Mouse (Mus musculus) embryonic facial prominence, embryonic 12.5 days (tissue): ENCODE data around the gene Ctnna2. TPM values are rescaled to one million over a fixed set of nuclear protein-coding genes. Genes with fewer than 3 reads are reported as not detected.

Experiments
- ATAC-seq: fragments of 200-750 bp; cut with Nextera tagmentation; 2 replicates; pipeline ENCODE4 v1.8.0; 2017; ENCODE audit not compliant: insufficient number of reproducible peaks, insufficient read depth, low FRiP score, low TSS enrichment
- H3K27ac ChIP-seq: fragments of 300-500 bp; sonication (generic); 2 replicates; pipeline ENCODE4 v1.5.1; 2016; ENCODE audit warnings: mild to moderate bottlenecking
- H3K27me3 ChIP-seq: fragments of 300-500 bp; sonication (generic); 2 replicates; pipeline ENCODE4 v1.6.1; 2016; ENCODE audit warnings: mild to moderate bottlenecking, moderate library complexity
- H3K36me3 ChIP-seq: fragments of 300-500 bp; sonication (generic); 2 replicates; pipeline ENCODE4 v1.6.1; 2016; ENCODE audit warnings: mild to moderate bottlenecking
- H3K4me1 ChIP-seq: fragments of 300-500 bp; sonication (generic); 2 replicates; pipeline ENCODE4 v1.6.1; 2016
- H3K4me2 ChIP-seq: fragments of 300-500 bp; sonication (generic); replicated peaks from 2 replicates; pipeline ENCODE4 v1.6.1; 2016; ENCODE audit warnings: mild to moderate bottlenecking, moderate library complexity
- H3K4me3 ChIP-seq: fragments of 300-500 bp; sonication (generic); 2 replicates; pipeline ENCODE4 v1.5.1; 2016; ENCODE audit warnings: mild to moderate bottlenecking
- H3K9ac ChIP-seq: fragments of 300-500 bp; sonication (generic); 2 replicates; pipeline ENCODE4 v1.6.1; 2016; ENCODE audit warnings: mild to moderate bottlenecking, moderate library complexity
- H3K9me3 ChIP-seq: fragments of 300-500 bp; sonication (generic); 2 replicates; pipeline ENCODE4 v1.6.1; 2016; ENCODE audit warnings: mild to moderate bottlenecking, moderate library complexity
- WGBS: fragments of 180-500 bp; shearing (Covaris S2); methylation state at CpG from one replicate; pipeline ENCODE4 v1.1.7; 2016; 5-methylcytosine and 5-hydroxymethylcytosine counted together
- polyA plus RNA-seq: library from polyadenylated mRNA; unstranded; fragments of >200 nt; fragmentation: Nextera tagmentation; extraction: Ambion mirVana; gene quantifications from 2 replicates; pipeline ENCODE4 v1.2.1, GENCODE M21; 2016

The Ctnna2 gene
- polyA plus RNA-seq, 1 experiment from 2014 or later: 16.8 TPM

GRCm38 (mm10) chr6:76977817-76978216, 1001.7 kb downstream of the Ctnna2 start:
- no peak for ATAC-seq
- H3K9ac ChIP-seq: no peak overlapping the region
- no peak overlapping the region for H3K4me3 ChIP-seq
- 20% methylated on average over 3 of the region's 3 CpGs for WGBS
- no peaks in the 10 kb centered on the region for H3K4me1 ChIP-seq
- no peaks in the 10 kb centered on the region for H3K27me3 ChIP-seq
- no peaks in the 10 kb centered on the region for H3K9me3 ChIP-seq
- no peak overlapping the region for H3K4me2 ChIP-seq
- H3K27ac ChIP-seq: no peak overlapping the region
- no peaks in the 10 kb centered on the region for H3K36me3 ChIP-seq

GRCm38 (mm10) chr6:76974297-76974696, 1005.2 kb downstream of the Ctnna2 start:
- Histone ChIP-seq H3K4me1 (no peaks in the 10 kb centered on the region), H3K36me3 (no peaks in the 10 kb centered on the region), H3K27ac (no peak overlapping the region), H3K9me3 (no peaks in the 10 kb centered on the region), H3K4me3 (no peak overlapping the region), H3K4me2 (no peak overlapping the region), H3K9ac (no peak overlapping the region), H3K27me3 (no peaks in the 10 kb centered on the region)
- 72% methylated on average over 1 of the region's 1 CpGs for WGBS
- no peak for ATAC-seq

GRCm38 (mm10) chr6:76964998-76965432, 1014.5 kb downstream of the Ctnna2 start:
- WGBS: 72% methylated on average over 5 of the region's 5 CpGs

GRCm38 (mm10) chr6:76908086-76908485, 1071.4 kb downstream of the Ctnna2 start:
- H3K27me3 ChIP-seq: no peaks in the 10 kb centered on the region
- H3K4me3 ChIP-seq: no peak overlapping the region
- H3K4me1 ChIP-seq: no peaks in the 10 kb centered on the region
- H3K27ac ChIP-seq: no peak overlapping the region
- no peaks in the 10 kb centered on the region for H3K36me3 ChIP-seq
- ATAC-seq: no peak
- no peak overlapping the region for H3K4me2 ChIP-seq
- WGBS: 73% methylated on average over 4 of the region's 4 CpGs
- no peak overlapping the region for H3K9ac ChIP-seq
- H3K9me3 ChIP-seq: no peaks in the 10 kb centered on the region

More at GRCm38 (mm10) chr6:76964998-76965432, 1014.5 kb downstream of the Ctnna2 start:
- ATAC-seq: no peak
- Histone ChIP-seq H3K27ac (no peak overlapping the region), H3K4me3 (no peak overlapping the region), H3K4me2 (no peak overlapping the region), H3K9me3 (no peaks in the 10 kb centered on the region), H3K27me3 (no peaks in the 10 kb centered on the region), H3K36me3 (no peaks in the 10 kb centered on the region), H3K9ac (no peak overlapping the region), H3K4me1 (no peaks in the 10 kb centered on the region)

- H3K9ac ChIP-seq: no peak overlapping the region
- no peak overlapping the region for H3K27ac ChIP-seq
- no peaks in the 10 kb centered on the region for H3K4me1 ChIP-seq
- H3K36me3 ChIP-seq: no peaks in the 10 kb centered on the region
- 76% methylated on average over 1 of the region's 1 CpGs for WGBS
- no peaks in the 10 kb centered on the region for H3K27me3 ChIP-seq
- no peak overlapping the region for H3K4me3 ChIP-seq
- ATAC-seq: no peak
- H3K9me3 ChIP-seq: no peaks in the 10 kb centered on the region
- H3K4me2 ChIP-seq: no peak overlapping the region
These were observed 1082.3 kb downstream of the Ctnna2 start for GRCm38 (mm10) chr6:76897156-76897555.
